Mouse (Mus musculus) forebrain, embryonic 15.5 days (tissue): ENCODE data around the gene Ampd3. TPM values are rescaled to one million over a fixed set of nuclear protein-coding genes. Genes with fewer than 3 reads are reported as not detected.
A peak's percentile ranks its signal among the peaks of the same experiment; 100 is the strongest.

Experiments used
- ATAC-seq: fragments of 200-750 bp; cut with Nextera tagmentation; replicated peaks from 2 replicates; pipeline ENCODE4 v1.8.0; 2017; ENCODE audit warnings: mild to moderate bottlenecking, moderate TSS enrichment, moderate library complexity
- H3K27ac ChIP-seq: fragments of 300-500 bp; sonication (generic); replicated peaks from 2 replicates; pipeline ENCODE4 v1.5.1; 2015; ENCODE audit warnings: mild to moderate bottlenecking, inconsistent platforms
- H3K27me3 ChIP-seq: fragments of 300-500 bp; sonication (generic); 2 replicates; pipeline ENCODE4 v1.6.1; 2015; ENCODE audit warnings: inconsistent platforms
- H3K36me3 ChIP-seq: fragments of 300-500 bp; sonication (generic); 2 replicates; pipeline ENCODE4 v1.6.1; 2015; ENCODE audit warnings: mild to moderate bottlenecking, inconsistent platforms
- H3K4me1 ChIP-seq: fragments of 300-500 bp; sonication (generic); 2 replicates; pipeline ENCODE4 v1.6.1; 2015; ENCODE audit warnings: inconsistent platforms
- H3K4me2 ChIP-seq: fragments of 300-500 bp; sonication (generic); replicated peaks from 2 replicates; pipeline ENCODE4 v1.6.1; 2015; ENCODE audit warnings: mild to moderate bottlenecking, inconsistent platforms
- H3K4me3 ChIP-seq: fragments of 300-500 bp; sonication (generic); 2 replicates; pipeline ENCODE4 v1.5.1; 2015; ENCODE audit warnings: mild to moderate bottlenecking, inconsistent platforms
- H3K9ac ChIP-seq: fragments of 300-500 bp; sonication (generic); replicated peaks from 2 replicates; pipeline ENCODE4 v1.6.1; 2015; ENCODE audit warnings: mild to moderate bottlenecking, inconsistent platforms
- H3K9me3 ChIP-seq: fragments of 300-500 bp; sonication (generic); 2 replicates; pipeline ENCODE4 v1.6.1; 2016; ENCODE audit warnings: inconsistent platforms
- WGBS: fragments of 180-500 bp; shearing (Covaris S2); methylation state at CpG from one replicate; pipeline ENCODE4 v1.1.7; 2015; ENCODE audit warnings: mixed read lengths; 5-methylcytosine and 5-hydroxymethylcytosine counted together
- polyA plus RNA-seq: library from polyadenylated mRNA; unstranded; fragments of >200 nt; fragmentation: Nextera tagmentation; extraction: Ambion mirVana; gene quantifications from 2 replicates; pipeline ENCODE4 v1.2.1, GENCODE M21; 2015

The Ampd3 gene
- polyA plus RNA-seq, 1 experiment from 2014 or later: 4.4 TPM

DNA sequence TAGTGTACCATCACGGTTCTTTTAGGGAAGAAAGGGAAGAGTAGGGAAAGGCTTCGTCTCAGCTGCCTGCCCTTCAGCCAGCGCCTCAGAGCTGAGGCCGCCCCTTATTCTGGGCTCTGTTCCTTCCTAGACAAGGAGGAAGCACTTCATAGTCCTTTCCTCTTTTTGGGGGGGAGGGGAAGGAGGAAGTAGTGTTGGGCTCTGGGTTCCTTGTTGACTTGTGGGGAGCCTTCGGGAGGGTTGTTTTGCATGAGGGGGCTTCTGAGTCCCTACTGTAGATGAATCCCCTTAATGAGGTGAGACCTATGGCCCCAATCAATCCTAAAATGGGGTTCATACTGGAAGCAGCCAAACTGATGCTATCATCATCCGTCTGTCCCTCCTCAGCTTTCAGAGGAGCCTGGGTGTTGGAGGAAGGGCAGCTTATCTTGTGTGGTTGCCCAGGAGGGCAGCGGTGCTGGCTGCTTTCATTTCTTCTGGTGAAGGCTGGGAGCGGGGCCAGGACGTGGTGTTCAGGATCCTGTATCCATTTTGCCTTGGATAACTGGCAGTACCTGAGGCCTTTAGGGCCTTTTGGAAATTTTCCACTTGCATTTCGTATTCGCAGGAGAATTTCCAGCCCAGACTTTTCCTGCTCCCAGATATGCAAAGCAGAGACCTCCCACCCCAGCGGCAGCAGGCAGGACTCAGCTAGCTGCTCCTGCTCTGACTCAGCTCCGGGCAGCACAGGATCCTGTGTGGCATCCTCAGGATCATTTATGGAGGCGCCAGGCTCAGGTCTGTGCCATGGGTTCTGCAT, 5.4 kb downstream of the Ampd3 start:
- peaks cover 9% of the 10 kb centered on the region for H3K27me3 ChIP-seq
- H3K27ac ChIP-seq: peak overlapping the region; percentile 59
- ATAC-seq: peak; percentile 76
- peaks cover 23% of the 10 kb centered on the region for H3K4me1 ChIP-seq
- 0 out of 2 replicates have a peak overlapping the region, but pooled peaks have one; percentile 6 for H3K9ac ChIP-seq
- H3K36me3 ChIP-seq: no peaks in the 10 kb centered on the region
- WGBS: 47% methylated on average over 14 of the region's 14 CpGs
- H3K9me3 ChIP-seq: no peaks in the 10 kb centered on the region
- no peak overlapping the region for H3K4me3 ChIP-seq
- no peak overlapping the region for H3K4me2 ChIP-seq

DNA sequence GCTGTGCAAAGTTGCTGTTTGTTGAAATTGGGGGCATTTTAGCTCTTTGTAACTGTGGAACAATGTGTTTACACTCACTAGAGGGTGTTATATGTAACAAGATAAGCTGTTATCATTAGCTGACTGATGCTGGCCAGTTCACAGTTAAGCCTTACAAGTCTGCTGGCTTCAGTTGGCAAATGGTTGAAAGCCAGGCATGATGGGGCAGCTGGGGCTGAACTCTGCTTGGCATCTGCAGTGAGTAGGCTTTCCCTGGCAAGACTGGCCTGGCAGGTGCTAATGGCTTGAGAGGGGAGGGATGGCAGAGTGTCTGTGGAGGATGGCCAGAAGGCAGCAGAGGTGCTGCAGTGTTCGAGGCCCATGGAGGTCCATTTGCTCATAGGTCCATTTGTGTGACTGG, 6.1 kb downstream of the Ampd3 start:
- 74% methylated on average over 1 of the region's 1 CpGs for WGBS
- ATAC-seq: peak; percentile 65
- Histone ChIP-seq H3K9ac (0 out of 2 replicates have a peak overlapping the region, but pooled peaks have one; percentile 6), H3K4me2 (no peak overlapping the region), H3K36me3 (no peaks in the 10 kb centered on the region), H3K27me3 (peaks cover 7% of the 10 kb centered on the region), H3K27ac (peak overlapping the region; percentile 59), H3K4me3 (no peak overlapping the region), H3K4me1 (peaks cover 16% of the 10 kb centered on the region), H3K9me3 (no peaks in the 10 kb centered on the region)

DNA sequence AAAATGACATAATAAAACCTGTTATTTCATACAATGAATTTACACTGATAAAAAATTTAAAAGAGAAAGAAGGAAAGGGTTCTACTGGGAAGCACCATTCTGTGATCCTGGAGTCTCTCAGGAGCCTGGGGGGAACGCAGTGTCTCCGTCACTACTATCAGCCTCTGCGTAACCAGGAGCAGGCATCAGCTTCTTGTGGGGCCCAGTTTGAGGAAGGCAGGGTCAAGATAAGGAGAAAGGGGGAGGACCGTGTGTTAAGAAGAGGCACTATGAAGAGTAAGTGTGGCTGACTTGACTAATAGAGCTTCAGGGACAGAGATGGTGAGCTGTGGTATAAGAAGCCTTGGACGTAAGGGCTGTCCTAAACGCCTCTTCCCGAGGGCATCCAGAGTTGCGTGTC, 6.7 kb downstream of the Ampd3 start:
- Histone ChIP-seq H3K27me3 (peaks cover under 1% of the 10 kb centered on the region; the same call in 1 of the 2 replicates), H3K9me3 (no peaks in the 10 kb centered on the region), H3K27ac (no peak overlapping the region), H3K4me3 (no peak overlapping the region), H3K36me3 (no peaks in the 10 kb centered on the region), H3K9ac (no peak overlapping the region), H3K4me1 (peaks cover 20% of the 10 kb centered on the region), H3K4me2 (no peak overlapping the region)
- WGBS: 93% methylated on average over 8 of the region's 8 CpGs
- no peak for ATAC-seq

DNA sequence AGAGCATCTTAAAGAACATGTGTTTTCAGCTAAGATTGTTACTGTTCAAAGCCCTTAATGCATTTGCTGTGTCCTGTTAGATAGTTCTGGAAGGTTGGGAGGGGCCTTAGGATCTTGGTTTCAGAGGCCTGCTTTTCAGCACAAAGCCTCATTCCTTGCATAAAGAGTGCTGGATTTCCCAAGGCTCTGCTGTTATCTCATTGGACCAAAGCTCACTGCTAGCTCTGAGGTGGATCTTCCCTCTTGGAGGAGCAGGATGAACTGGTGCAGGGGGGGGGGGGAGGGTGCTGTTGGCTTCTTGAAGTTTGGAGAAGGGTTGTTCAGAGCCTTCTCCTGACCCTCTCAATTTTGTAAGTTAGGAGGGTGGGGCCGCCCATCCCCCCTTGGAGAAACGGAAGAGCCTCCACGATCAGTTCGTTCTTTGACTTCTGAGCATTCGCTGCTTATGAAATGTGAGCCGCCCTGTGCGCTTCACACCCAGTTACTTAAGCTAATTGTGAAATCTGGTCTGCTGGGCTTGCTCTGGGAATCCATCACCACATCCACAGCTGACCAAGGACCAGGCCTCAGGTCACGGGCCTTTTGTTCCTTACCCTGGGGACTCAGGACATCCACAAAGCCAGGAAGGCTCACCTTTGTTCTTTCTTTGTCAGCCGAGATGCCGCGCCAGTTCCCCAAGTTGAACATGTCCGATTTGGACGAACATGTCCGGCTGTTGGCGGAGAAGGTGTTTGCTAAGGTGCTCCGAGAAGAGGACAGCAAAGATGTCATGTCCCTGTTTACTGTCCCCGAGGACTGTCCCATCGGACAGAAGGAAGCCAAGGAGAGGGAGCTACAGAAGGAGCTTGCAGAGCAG, 9.4 kb downstream of the Ampd3 start:
- H3K36me3 ChIP-seq: no peaks in the 10 kb centered on the region
- no peak overlapping the region for H3K27ac ChIP-seq
- no peak overlapping the region for H3K4me2 ChIP-seq
- no peak for ATAC-seq
- H3K27me3 ChIP-seq: no peaks in the 10 kb centered on the region
- 84% methylated on average over 18 of the region's 18 CpGs for WGBS
- H3K4me1 ChIP-seq: peaks cover 31% of the 10 kb centered on the region
- no peak overlapping the region for H3K4me3 ChIP-seq
- no peaks in the 10 kb centered on the region for H3K9me3 ChIP-seq
- H3K9ac ChIP-seq: no peak overlapping the region

DNA sequence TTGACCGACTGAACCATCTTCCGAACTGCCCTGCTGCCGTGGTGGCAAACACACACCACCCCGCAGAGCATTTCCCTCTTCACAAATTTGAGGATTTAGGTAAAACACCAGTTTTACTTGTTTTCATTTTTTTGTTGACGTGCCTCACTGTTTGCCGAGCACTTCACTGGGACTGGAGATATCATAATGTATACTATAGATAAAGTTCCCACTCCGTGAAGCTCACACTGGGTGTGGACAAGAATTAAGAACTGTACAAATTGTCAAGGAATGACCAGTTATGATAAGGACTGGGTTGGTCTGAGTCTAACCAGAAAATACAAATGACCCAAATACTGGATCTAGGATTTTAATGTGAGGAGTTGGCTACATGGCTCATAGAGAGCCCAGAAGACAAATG, 10.9 kb downstream of the Ampd3 start:
- Histone ChIP-seq H3K4me1 (peaks cover 24% of the 10 kb centered on the region), H3K36me3 (no peaks in the 10 kb centered on the region), H3K9ac (no peak overlapping the region), H3K4me3 (no peak overlapping the region), H3K4me2 (no peak overlapping the region), H3K9me3 (no peaks in the 10 kb centered on the region), H3K27ac (peak overlapping the region; percentile 58), H3K27me3 (no peaks in the 10 kb centered on the region)
- no peak for ATAC-seq
- WGBS: 95% methylated on average over 7 of the region's 7 CpGs

DNA sequence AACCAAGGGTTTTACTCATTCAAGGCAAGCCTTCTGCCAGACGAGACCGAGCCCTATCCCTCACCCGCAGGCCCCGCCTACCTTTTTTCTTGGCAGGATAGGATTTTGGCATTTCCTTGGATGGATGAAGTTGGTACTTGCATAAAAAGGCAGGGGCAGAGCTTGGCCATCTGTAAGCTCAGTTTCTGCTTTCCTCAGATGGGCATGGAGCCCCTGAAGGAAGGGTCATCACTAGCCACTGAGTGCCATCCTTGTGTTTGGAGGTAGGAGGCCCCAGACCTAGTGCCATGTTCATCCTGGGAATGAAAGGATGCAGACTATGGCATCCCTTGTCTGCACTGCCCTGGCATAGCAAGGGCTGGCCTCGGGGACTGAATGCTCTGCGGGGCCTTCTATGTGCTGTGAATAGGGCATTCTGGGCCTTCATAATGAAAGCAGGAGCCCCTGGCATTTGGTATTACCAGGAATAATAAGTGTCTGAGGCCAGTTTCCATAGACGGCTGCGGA, 11.7 kb downstream of the Ampd3 start:
- no peaks in the 10 kb centered on the region for H3K36me3 ChIP-seq
- no peaks in the 10 kb centered on the region for H3K27me3 ChIP-seq
- peak overlapping the region; percentile 58 for H3K27ac ChIP-seq
- peak; percentile 80 for ATAC-seq
- H3K4me2 ChIP-seq: no peak overlapping the region
- H3K9me3 ChIP-seq: no peaks in the 10 kb centered on the region
- H3K4me3 ChIP-seq: no peak overlapping the region
- WGBS: 46% methylated on average over 8 of the region's 8 CpGs
- H3K9ac ChIP-seq: no peak overlapping the region
- H3K4me1 ChIP-seq: peaks cover 20% of the 10 kb centered on the region

DNA sequence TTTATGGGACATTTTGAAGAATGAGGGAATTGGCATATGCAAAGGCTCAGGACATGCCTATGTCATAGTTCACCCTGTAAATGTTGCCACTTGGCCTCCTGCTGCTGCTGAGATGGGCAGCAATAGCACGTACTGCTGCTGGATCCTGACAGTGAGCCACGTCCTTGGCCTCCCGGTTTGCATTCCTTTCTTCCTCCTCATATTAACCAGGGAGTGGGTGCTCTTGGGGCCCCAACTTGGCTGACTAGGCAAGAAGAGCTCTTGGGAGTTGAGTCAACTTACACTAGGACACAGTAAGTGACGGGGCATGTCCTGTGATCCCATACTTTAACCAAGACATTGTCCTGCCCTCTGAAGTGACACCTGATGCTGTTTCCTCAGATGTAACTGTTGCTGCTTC, 12.5 kb downstream of the Ampd3 start:
- no peaks in the 10 kb centered on the region for H3K36me3 ChIP-seq
- peak overlapping the region; percentile 58; the same call in 1 of the 2 replicates for H3K27ac ChIP-seq

DNA sequence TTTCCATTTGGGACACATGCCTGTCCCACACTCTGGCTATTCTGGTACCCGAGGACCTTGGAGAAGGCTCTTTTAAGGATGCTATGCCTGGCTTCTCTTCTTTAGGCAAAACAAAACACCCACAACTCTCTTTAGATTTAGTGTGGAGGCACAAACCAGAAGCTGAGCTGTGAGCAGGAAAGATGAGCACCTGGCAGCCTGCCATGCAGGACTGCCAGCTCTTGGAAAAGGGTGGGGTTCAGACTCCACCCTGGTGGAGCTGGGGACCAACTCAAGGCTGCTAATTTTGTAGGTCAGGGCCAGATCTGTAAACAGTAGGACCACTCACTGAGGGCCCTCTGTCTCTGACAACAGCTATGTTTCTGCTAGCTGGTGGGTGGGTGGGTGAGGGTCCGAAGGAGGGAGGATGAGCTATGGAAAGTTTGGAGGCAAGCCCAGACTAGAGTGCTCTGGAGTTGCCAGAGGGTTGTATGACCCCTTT, 13.3 kb downstream of the Ampd3 start:
- no peak overlapping the region for H3K9ac ChIP-seq
- WGBS: 41% methylated on average over 2 of the region's 2 CpGs
- H3K27ac ChIP-seq: 0 out of 2 replicates have a peak overlapping the region, but pooled peaks have one; percentile 8
- H3K4me1 ChIP-seq: peaks cover 20% of the 10 kb centered on the region
- no peaks in the 10 kb centered on the region for H3K9me3 ChIP-seq
- no peaks in the 10 kb centered on the region for H3K27me3 ChIP-seq
- H3K4me3 ChIP-seq: no peak overlapping the region
- no peak for ATAC-seq
- H3K4me2 ChIP-seq: no peak overlapping the region
- no peaks in the 10 kb centered on the region for H3K36me3 ChIP-seq

More for the DNA sequence above, 12.5 kb downstream of the Ampd3 start:
- no peaks in the 10 kb centered on the region for H3K9me3 ChIP-seq
- H3K9ac ChIP-seq: no peak overlapping the region
- H3K4me2 ChIP-seq: no peak overlapping the region
- no peak for ATAC-seq
- H3K4me1 ChIP-seq: peaks cover 20% of the 10 kb centered on the region
- 85% methylated on average over 4 of the region's 4 CpGs for WGBS
- H3K27me3 ChIP-seq: no peaks in the 10 kb centered on the region
- no peak overlapping the region for H3K4me3 ChIP-seq

DNA sequence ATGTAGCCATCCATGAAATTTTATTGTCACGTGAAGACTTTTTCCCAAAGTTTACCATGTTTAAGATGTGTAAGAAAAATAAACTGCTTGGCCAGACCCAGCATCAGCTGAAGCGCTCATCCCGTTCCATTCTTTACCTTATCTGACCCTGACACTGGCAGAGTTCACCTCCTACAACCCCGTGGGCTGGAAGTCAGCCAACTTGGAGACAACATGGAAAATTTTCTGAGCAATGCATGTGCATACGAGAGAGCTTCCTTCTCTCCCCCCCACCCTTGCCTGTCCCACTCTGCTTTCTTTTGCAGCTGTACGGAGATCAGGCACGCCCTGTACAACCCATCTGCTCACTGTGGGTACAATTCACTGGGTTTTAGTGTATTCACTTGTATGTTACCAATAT, 14.1 kb downstream of the Ampd3 start:
- H3K36me3 ChIP-seq: no peaks in the 10 kb centered on the region
- H3K27me3 ChIP-seq: no peaks in the 10 kb centered on the region
- 72% methylated on average over 7 of the region's 7 CpGs for WGBS
- no peak overlapping the region for H3K4me2 ChIP-seq
- no peak overlapping the region for H3K27ac ChIP-seq
- H3K4me1 ChIP-seq: peaks cover 20% of the 10 kb centered on the region
- H3K9me3 ChIP-seq: no peaks in the 10 kb centered on the region
- ATAC-seq: no peak
- H3K4me3 ChIP-seq: no peak overlapping the region
- no peak overlapping the region for H3K9ac ChIP-seq

DNA sequence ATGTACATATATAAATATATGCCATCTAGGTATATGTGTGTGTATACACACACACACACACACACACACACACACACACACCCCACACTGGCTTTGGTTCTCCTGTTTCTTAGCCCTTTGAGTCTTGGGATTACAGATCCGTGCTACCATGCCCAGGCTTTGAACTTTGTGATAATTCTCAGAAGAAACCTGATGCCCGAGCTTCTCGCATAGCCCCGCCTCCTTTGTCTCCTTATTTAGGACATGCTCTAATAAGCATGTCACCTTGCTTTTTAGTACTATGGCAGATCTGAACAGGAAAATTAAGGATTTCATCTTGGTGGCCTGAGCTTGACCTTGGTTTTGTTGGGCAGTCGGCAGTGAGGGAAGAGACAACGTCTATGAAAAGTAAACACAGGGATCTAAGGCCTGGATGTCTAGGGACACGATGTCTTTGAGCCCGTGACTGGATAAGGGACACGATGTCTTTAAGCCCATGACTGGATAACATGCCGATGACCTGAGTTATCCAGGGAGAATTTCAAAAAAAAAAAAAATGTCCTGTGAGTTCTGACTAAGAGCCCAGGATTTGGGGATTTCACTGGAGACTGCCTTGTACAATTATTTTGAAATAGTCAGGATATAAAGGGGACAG, 15.0 kb downstream of the Ampd3 start:
- H3K36me3 ChIP-seq: no peaks in the 10 kb centered on the region
- H3K27ac ChIP-seq: no peak overlapping the region
- ATAC-seq: no peak
- WGBS: 43% methylated on average over 10 of the region's 10 CpGs
- no peak overlapping the region for H3K4me2 ChIP-seq
- peaks cover 20% of the 10 kb centered on the region for H3K4me1 ChIP-seq
- no peaks in the 10 kb centered on the region for H3K27me3 ChIP-seq
- no peaks in the 10 kb centered on the region for H3K9me3 ChIP-seq
- no peak overlapping the region for H3K4me3 ChIP-seq
- no peak overlapping the region for H3K9ac ChIP-seq

DNA sequence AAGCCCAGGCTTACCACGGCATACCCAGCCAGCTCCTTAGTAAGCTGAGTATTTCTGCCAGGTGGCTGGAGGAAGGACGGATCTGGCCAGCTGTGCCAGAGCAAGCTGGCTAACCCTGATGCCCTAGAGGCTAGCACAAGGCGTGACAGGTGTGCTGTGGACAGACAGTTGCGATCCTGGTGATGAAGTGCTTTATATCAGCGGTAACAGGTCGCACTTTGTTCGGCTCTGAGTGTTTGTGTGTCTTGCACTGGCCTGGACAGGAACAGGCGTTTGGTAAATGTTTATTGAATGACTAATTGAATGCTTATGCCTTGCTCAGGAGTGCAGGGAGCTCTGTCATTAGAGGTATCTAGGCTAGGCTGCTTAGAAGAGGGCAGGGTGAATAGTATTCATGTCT, 17.0 kb downstream of the Ampd3 start:
- Histone ChIP-seq H3K4me1 (peaks cover 12% of the 10 kb centered on the region), H3K36me3 (no peaks in the 10 kb centered on the region), H3K27me3 (no peaks in the 10 kb centered on the region), H3K27ac (no peak overlapping the region), H3K4me3 (no peak overlapping the region), H3K9me3 (no peaks in the 10 kb centered on the region), H3K4me2 (no peak overlapping the region), H3K9ac (no peak overlapping the region)
- 80% methylated on average over 8 of the region's 8 CpGs for WGBS
- no peak for ATAC-seq
